Mouse (Mus musculus) bone marrow, adult 2 months (tissue): ENCODE results near the gene Palld.

ENCODE experiments used
- CTCF ChIP-seq: fragments of 200-500 bp; IDR thresholded peaks from 2 replicates; pipeline ENCODE4 v1.5.1; 2011; ENCODE audit warnings: low read length, control low read depth; ENCODE audit not compliant: control insufficient read depth, insufficient read depth
- POLR2A ChIP-seq: fragments of 200-500 bp; IDR thresholded peaks from 2 replicates; pipeline ENCODE4 v1.6.1; 2011; ENCODE audit warnings: low read depth, mild to moderate bottlenecking, control low read depth, low read length, borderline replicate concordance; ENCODE audit not compliant: control insufficient read depth

DNA sequence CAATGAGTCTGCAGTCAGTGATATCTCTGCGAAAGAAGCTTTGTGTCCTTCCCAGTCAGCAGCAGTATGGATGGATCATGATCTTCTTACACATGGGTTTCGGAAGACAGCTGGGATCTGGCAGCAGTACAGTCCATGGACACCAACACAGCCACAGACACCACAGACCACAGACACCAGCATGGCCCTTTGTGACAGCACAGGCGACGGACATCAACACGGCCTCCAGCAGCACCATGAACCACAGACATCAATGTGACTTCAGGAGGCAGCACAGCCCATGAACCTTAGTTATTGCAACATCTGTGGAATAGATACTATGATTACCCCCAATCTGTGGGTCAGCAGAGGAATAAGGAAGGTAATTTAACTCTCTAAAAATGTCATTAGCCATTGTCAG is 10.3 kb upstream of the Palld start:
- TF ChIP-seq CTCF (no peak), POLR2A (no peak)
